ENCODE assay signal across 14 mouse cellular contexts in the genomic region with DNA sequence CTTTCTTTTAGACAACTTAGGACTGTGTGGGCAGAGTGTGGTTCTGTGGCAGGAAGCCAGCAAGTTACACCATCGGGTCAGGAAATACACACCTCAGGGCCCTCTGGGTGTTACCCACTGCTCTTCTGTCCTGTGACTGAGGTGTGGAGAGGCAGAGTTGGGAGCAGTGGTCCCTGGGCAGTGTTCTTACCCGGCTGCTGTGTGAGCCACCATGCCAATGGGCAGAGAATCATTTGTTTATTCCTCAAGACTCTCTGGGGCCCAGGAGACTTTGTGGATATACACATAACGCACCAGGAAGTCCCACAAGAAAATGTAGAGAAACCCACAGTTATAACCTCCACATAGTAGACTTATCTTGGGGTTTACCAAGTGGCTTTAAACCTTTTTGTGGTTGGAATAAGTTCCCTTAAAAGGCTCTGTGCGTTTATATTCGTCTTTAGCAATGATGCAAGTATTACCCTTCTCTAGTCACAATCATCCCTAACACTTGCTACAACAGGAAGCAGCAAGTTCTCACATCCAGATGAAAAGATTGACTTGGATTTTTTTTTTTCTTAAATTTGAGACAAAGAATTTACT.
DNase-seq lines count a peak whose midpoint lies in the region; ATAC-seq and TF ChIP-seq lines count a peak whose summit lies in the region.
"Had no signal": no experiment of that assay in that cellular context is flagged by ENCODE, and none has a peak within 500 bp of the region (broad histone marks: within the 10 kb centered on the region; RNA-seq: fewer than 3 reads in every experiment).

No protein-coding gene starts in this region.

- H3K27ac ChIP-seq in lung, postnatal 0 days (ENCODE audit: low read length), result no peak overlapping the region
- peak overlapping the region; percentile 70 for H3K27ac ChIP-seq in liver, postnatal 0 days (ENCODE audit: low read depth)
- H3K27ac ChIP-seq: embryonic facial prominence, embryonic 10.5 days; heart, adult 2 months; hindbrain, embryonic 13.5 days; limb, embryonic 13.5 days; midbrain, embryonic 15.5 days had no signal

- no peak overlapping the region for H3K4me2 ChIP-seq in lung, postnatal 0 days (replicated peaks; ENCODE audit: low read depth, low read length)
- H3K4me2 ChIP-seq in liver, postnatal 0 days (ENCODE audit: low read depth, low read length), result no peak overlapping the region
- H3K4me2 ChIP-seq: hindbrain, embryonic 13.5 days; limb, embryonic 13.5 days; midbrain, embryonic 15.5 days had no signal

- TF ChIP-seq EP300 in lung, postnatal 0 days (IDR thresholded peaks at IDR 0.05), result no peak
- no peak for TF ChIP-seq EP300 in liver, postnatal 0 days (IDR thresholded peaks at IDR 0.05; ENCODE audit: low read depth)

- H3K4me3 ChIP-seq in lung, postnatal 0 days (ENCODE audit: low read depth, low read length), result no peak overlapping the region
- no peak overlapping the region for H3K4me3 ChIP-seq in lung, adult 2 months (replicated peaks; ENCODE audit: extremely low read depth, low read depth, low read length)
- no peak overlapping the region for H3K4me3 ChIP-seq in liver, postnatal 0 days (ENCODE audit: low read depth, low read length)
- H3K4me3 ChIP-seq: embryonic facial prominence, embryonic 10.5 days; heart, adult 2 months; hindbrain, embryonic 13.5 days; limb, embryonic 13.5 days; midbrain, embryonic 15.5 days had no signal

- 52% methylated on average over 5 of the region's 5 CpGs for WGBS in lung, postnatal 0 days
- 49% methylated on average over 5 of the region's 5 CpGs for WGBS in lung, adult 2 months
- 28% methylated on average over 5 of the region's 5 CpGs for WGBS in liver, postnatal 0 days (ENCODE audit: insufficient replicate concordance)

- H3K9ac ChIP-seq in lung, postnatal 0 days (replicated peaks; ENCODE audit: low read depth), result no peak overlapping the region
- no peak overlapping the region for H3K9ac ChIP-seq in liver, postnatal 0 days (replicated peaks)
- H3K9ac ChIP-seq: forebrain, postnatal 0 days; hindbrain, embryonic 13.5 days; limb, embryonic 13.5 days; midbrain, embryonic 15.5 days had no signal

- no peaks in the 10 kb centered on the region for H3K9me3 ChIP-seq in lung, postnatal 0 days (ENCODE audit: low read length)
- no peaks in the 10 kb centered on the region for H3K9me3 ChIP-seq in liver, postnatal 0 days (ENCODE audit: low read length)
- H3K9me3 ChIP-seq: embryonic facial prominence, embryonic 10.5 days; hindbrain, embryonic 13.5 days; limb, embryonic 13.5 days; midbrain, embryonic 15.5 days had no signal

- peak; percentile 32; the same call in 1 of the 2 replicates for ATAC-seq in lung, postnatal 0 days
- peak; percentile 58; the same call in 1 of the 2 replicates for ATAC-seq in liver, postnatal 0 days
- ATAC-seq: forebrain, postnatal 0 days; midbrain, embryonic 15.5 days had no signal

- no peaks in the 10 kb centered on the region for H3K36me3 ChIP-seq in lung, postnatal 0 days (ENCODE audit: insufficient read depth, low read length)
- no peaks in the 10 kb centered on the region for H3K36me3 ChIP-seq in liver, postnatal 0 days (replicated peaks; ENCODE audit: insufficient read depth, low read length)
- H3K36me3 ChIP-seq: embryonic facial prominence, embryonic 10.5 days; hindbrain, embryonic 13.5 days; limb, embryonic 13.5 days; midbrain, embryonic 15.5 days had no signal

- no peak for TF ChIP-seq CTCF in lung, postnatal 0 days (IDR thresholded peaks at IDR 0.05)
- no peak for TF ChIP-seq CTCF in lung, adult 2 months (IDR thresholded peaks at IDR 0.05; ENCODE audit: insufficient read depth, low read length)
- TF ChIP-seq CTCF in liver, postnatal 0 days (IDR thresholded peaks at IDR 0.05; ENCODE audit: low read depth), result no peak

- DNase-seq in lung, postnatal 0 days (ENCODE audit: low spot score), result no peak
- no peak for DNase-seq in lung, adult 2 months
- peak; percentile 54 for DNase-seq in liver, postnatal 0 days
- DNase-seq in spleen, adult 18-20 months, result peak; percentile 56 to 57
- peak; percentile 60 for DNase-seq in thymus, postnatal 4 days
- no peak for DNase-seq in gastrocnemius, postnatal 36 days
- no peak for DNase-seq in layer of hippocampus, adult 9-10 months (ENCODE audit: low spot score)
- DNase-seq in kidney, postnatal 25 days, result no peak
- DNase-seq: forebrain, postnatal 0 days had no signal

- no peaks in the 10 kb centered on the region for H3K27me3 ChIP-seq in lung, postnatal 0 days (replicated peaks; ENCODE audit: insufficient read depth, low read length)
- no peaks in the 10 kb centered on the region for H3K27me3 ChIP-seq in liver, postnatal 0 days (ENCODE audit: insufficient read depth, low read length)
- H3K27me3 ChIP-seq: hindbrain, embryonic 13.5 days; limb, embryonic 13.5 days; midbrain, embryonic 15.5 days had no signal

- intact Hi-C loops in gastrocnemius, postnatal 36 days (cut with DNase I), result no loop called here

- H3K4me1 ChIP-seq in lung, postnatal 0 days (ENCODE audit: insufficient read depth, low read depth, low read length), result no peaks in the 10 kb centered on the region
- no peaks in the 10 kb centered on the region for H3K4me1 ChIP-seq in lung, adult 2 months (ENCODE audit: control insufficient read depth, insufficient read depth, low read length)
- H3K4me1 ChIP-seq in liver, postnatal 0 days (ENCODE audit: insufficient read depth), result peaks cover 2% of the 10 kb centered on the region; the same call in 1 of the 2 replicates
- H3K4me1 ChIP-seq: hindbrain, embryonic 13.5 days; midbrain, embryonic 15.5 days had no signal

- no peak for TF ChIP-seq POLR2A in lung, adult 2 months (IDR thresholded peaks at IDR 0.05; ENCODE audit: borderline replicate concordance, extremely low read depth, low read depth, low read length)

Comparison
In these comparisons a context has a peak if more than half of its experiments do, and no peak if none do; other contexts are left out.
1. DNase-seq: peak in liver, postnatal 0 days (single experiment), spleen, adult 18-20 months (2 of 2) and thymus, postnatal 4 days (single experiment); none in lung, postnatal 0 days (single experiment), lung, adult 2 months (single experiment), gastrocnemius, postnatal 36 days (0 of 2), layer of hippocampus, adult 9-10 months (single experiment) and kidney, postnatal 25 days (0 of 2).